Mouse (Mus musculus) retina, adult 2 months (tissue): ENCODE measurements around the gene Trpm5.

Experiments
- DNase-seq: peaks from one replicate; pipeline ENCODE4 v3.0.0-alpha.2; 2012; ENCODE audit warnings: low read depth, low spot score

Trpm5 gene

DNA sequence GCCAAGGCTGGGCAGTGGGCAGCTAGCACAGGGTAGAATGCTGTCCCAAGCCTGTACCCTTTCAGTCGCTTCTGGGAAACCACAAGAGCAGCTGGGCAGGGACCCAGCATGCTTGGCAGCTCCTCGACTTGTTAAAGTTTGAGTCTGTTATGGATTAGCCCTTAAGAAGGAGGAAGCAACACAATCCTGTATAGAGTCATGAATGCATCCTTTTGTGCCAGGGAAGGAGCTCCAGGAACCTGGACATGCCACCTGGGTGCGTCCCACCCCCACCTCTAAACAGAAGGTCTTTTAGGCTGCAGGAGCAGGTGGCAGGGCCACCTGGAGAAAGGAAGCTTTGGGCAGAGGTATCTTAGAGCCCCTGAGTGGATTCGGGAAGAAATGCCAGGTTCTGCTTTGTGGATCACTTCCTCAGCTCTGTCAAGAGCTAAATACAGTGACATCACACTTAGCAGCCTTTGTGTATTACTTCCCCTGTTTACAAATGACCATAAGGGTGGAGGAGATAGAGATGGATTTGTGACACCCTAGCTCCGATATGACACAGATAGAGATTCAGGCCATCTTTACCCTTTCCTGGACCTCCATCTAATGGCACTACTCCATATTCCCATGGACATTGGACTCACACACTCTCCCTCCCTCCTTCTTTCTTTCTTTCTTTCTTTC is 35.1 kb downstream of the Trpm5 start:
- DNase-seq, result no peak

DNA sequence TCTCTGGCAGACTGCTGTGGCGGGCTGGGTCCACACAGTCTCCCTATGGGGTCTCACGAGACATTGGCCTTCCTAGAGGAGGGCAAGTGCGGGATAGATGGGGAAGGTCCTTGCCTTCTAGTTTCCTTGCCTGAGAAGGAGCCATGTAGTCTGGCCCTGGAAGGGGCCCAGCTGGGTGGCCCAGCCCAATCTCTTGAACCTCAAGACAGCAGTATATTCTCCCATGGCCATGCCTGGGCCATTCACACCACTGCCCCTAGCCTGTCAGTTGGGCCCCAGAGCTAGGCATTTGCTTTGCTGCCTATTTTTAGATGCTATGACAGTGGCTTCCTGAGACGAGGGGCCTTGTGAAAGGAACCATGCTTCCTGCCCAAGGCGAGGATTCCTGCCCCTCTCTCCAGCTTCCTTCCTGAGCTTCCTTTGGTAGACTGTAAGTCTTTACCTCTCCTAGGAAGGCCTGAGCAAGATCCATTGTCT is 36.2 kb downstream of the Trpm5 start:
- no peak for DNase-seq

DNA sequence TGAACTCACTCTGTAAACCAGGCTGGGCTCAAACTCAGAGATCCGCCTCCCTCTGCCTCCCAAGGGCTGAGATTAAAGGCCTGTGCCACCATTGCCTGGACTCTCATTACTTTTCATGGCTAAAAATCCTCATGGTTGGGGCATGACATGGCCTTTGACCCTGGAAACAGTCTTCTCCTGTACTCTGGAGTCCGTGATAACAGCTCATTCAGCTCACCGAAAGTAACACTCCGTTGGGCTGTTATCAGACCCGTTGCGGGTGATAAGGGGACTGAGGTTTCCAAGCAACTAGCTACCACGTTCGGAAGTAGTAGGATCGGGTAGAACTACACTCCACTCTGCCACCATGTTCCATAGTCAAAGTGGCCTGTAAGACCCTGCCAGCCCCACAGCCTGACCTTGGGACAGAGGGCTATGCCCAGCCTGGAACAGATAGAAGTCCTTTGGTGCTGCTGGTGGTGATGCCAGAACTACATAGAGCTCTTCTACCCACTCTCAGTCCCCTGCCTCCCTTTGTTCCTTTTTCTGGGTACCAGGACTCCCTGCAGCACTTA is 36.7 kb downstream of the Trpm5 start:
- DNase-seq, result no peak

- DNase-seq, result no peak
Observed at GRCm38 (mm10) chr7:143057023-143057422, 37.4 kb downstream of the Trpm5 start.

GRCm38 (mm10) chr7:143055499-143056186 is 38.8 kb downstream of the Trpm5 start:
- no peak for DNase-seq

GRCm38 (mm10) chr7:143055001-143055400 is 39.4 kb downstream of the Trpm5 start:
- no peak for DNase-seq

- DNase-seq, result no peak
Observed at GRCm38 (mm10) chr7:143054612-143054965, 39.9 kb downstream of the Trpm5 start.

GRCm38 (mm10) chr7:143053961-143054611 is 40.4 kb downstream of the Trpm5 start:
- no peak for DNase-seq

GRCm38 (mm10) chr7:143053008-143053899 is 41.2 kb downstream of the Trpm5 start:
- no peak for DNase-seq

GRCm38 (mm10) chr7:143052626-143053007 is 41.8 kb downstream of the Trpm5 start, which contains the start of gene Cd81:
Gene Cd81, plus strand, starts transcription at chr7:143052739.
- no peak for DNase-seq

GRCm38 (mm10) chr7:143051316-143051715 is 43.1 kb downstream of the Trpm5 start:
- no peak for DNase-seq

DNA sequence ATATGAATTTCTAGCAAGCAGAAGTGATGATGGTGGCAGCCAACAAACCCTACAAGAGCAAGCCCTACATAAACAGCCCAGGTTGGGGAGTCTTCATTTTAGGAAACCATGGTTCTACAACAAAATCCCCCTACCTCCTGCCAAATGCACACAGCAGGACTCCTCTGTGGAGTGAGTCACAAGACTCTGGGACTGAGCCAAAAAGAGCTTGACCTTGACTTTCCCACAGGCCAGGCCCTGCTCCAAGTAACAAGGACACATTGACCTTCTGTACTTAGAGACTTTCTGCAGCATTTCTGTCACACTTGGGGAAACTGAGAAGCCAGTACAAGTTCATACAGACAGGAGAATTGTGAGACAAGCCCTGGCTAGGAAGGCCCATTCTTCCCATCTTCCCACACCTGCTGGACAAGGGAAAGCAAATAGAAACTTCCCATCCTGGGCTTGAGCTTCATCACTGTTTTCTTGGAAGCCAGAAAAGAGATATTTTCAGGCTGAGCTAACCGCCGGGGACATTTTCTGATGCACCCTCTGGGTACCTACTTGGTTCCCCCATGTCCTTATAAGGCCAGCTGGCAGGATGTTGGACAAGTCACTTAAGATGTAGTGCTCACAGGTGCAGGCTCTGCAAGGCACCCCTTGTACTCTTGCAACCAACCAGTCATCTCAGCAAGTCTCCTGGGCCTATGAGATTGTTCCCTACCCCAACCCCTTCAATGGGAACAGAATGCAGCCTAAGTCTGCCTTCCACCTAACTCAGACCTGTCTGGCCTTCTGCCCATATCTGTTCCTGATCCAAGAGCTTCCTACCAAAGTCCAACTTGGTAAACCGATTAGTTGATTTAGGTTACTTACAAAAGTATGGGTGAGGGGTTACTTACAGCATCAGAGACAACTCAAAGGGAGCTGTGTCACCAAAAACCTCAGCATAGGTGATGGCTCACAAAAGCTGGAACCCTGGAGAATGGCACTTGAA is 44.3 kb downstream of the Trpm5 start:
- no peak for DNase-seq

GRCm38 (mm10) chr7:143049331-143049730 is 45.1 kb downstream of the Trpm5 start:
- no peak for DNase-seq

GRCm38 (mm10) chr7:143046358-143046757 is 48.1 kb downstream of the Trpm5 start:
- no peak for DNase-seq

GRCm38 (mm10) chr7:143044826-143045206 is 49.6 kb downstream of the Trpm5 start:
- DNase-seq, result no peak

GRCm38 (mm10) chr7:143044049-143044825 is 50.2 kb downstream of the Trpm5 start:
- DNase-seq, result no peak

DNA sequence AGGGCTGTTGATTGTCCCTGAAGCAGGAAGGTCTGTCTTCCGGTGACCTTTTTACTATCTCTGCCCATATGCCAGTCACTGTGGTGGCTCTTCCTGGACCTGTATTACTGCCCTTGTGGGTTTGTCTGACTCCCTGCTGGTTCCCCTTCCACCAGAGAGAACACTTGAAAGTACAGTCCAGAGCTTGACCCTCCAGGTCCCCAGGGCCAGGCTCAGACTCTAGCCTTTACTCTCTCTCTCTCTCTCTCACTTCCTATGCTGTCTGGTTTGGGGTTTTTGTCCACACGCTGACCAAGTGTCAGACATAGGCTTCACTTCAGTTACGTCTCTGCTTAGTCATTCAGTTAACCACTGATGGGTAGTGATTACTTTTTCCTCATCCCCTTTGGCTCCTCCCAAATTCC is 51.5 kb downstream of the Trpm5 start:
- no peak for DNase-seq

DNA sequence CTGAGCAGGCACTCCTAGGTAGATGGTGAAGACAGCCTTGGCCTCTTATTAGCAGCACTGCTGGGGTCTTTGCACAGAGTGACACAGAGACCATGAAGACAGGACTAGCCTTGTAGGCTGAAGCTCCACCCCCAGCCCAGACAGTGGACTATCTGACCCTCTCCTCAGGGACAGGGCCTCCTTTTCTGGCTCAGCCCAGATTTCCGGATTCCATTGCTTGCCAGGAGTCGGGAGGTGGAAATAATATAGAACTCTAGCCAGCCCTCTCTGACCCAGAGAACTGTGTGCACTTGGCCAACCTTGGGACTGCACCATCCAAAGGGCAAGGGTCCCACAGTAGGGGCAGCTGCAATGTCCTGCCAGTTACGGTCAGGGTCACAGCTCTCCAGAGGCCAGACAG is 52.4 kb downstream of the Trpm5 start:
- no peak for DNase-seq

- no peak for DNase-seq
Observed at GRCm38 (mm10) chr7:143041138-143041822, 53.2 kb downstream of the Trpm5 start.
